Mouse (Mus musculus) left cerebral cortex, adult 8-10 months (tissue): ENCODE measurements around the gene Rnpep. TPM values are rescaled to one million over a fixed set of nuclear protein-coding genes. Genes with fewer than 3 reads are reported as not detected.

Source experiments
- total RNA-seq, 4 experiments: library from RNA; stranded (reverse); gene quantifications; 2 replicates each; pipeline ENCODE4 v1.2.4; 2022

The Rnpep gene
- total RNA-seq, 4 experiments from 2014 or later: 47.8 to 53.4 (median 49.7) TPM

Other genes starting within 250 kb of the Rnpep start
- 1 to 10 TPM; 1.2 to 2.4 (median 1.7) TPM for gene Lgr6, start 178.8 kb downstream of the Rnpep start, total RNA-seq
- gene Ptpn7, start 151.4 kb downstream of the Rnpep start, total RNA-seq: 1 to 10 TPM; 1.3 to 1.5 (median 1.3) TPM
- 100 to 1,000 TPM; 255 to 276 (median 267) TPM for gene Arl8a, start 137.3 kb downstream of the Rnpep start, total RNA-seq
- gene Gpr37l1, start 116.4 kb downstream of the Rnpep start, total RNA-seq: 100 to 1,000 TPM; 177 to 205 (median 196) TPM
- gene Elf3, start 25.5 kb downstream of the Rnpep start, total RNA-seq: under 1 TPM in 2 of 4 experiments, not detected in 2; 0.19 to 0.20 TPM
- gene Timm17a, start 29.7 kb upstream of the Rnpep start, total RNA-seq: 100 to 1,000 TPM; 171 to 192 (median 176) TPM
- gene Lmod1, start 40.7 kb upstream of the Rnpep start, total RNA-seq: under 1 TPM; 0.38 to 0.91 (median 0.77) TPM
- gene Shisa4, start 91.2 kb upstream of the Rnpep start, total RNA-seq: 100 to 1,000 TPM; 167 to 177 (median 171) TPM
- gene Ipo9, start 146.4 kb upstream of the Rnpep start, total RNA-seq: 100 to 1,000 TPM; 154 to 181 (median 170) TPM